Mouse (Mus musculus) cerebellum, adult 11-12 months (tissue): ENCODE data around the gene Olfr1459.

Source experiments
- DNase-seq: peaks from one replicate; pipeline ENCODE4 v3.0.0; 2022

The Olfr1459 gene

DNA sequence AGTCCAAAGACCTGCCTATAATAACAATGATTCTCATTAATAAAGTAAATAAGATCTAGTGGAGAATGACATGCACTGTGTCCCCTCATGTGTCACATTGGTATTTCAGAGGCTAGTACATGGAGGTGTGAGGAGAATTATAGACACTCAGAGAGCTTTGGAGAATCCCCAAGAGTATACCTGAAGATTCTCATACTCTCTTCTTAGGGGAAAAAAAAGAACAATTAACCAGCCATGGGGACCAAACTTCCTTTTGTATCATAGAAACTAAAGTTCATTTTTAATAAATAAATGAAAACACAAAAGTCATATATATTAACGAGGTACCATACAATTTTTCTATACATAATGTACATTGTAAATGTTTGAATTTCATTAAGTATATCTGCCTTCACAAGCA, at the start of gene Olfr1459:
Gene Olfr1459 (minus strand): TSS at position 101 of the 400 bp plus-strand sequence.
- DNase-seq = no peak

DNA sequence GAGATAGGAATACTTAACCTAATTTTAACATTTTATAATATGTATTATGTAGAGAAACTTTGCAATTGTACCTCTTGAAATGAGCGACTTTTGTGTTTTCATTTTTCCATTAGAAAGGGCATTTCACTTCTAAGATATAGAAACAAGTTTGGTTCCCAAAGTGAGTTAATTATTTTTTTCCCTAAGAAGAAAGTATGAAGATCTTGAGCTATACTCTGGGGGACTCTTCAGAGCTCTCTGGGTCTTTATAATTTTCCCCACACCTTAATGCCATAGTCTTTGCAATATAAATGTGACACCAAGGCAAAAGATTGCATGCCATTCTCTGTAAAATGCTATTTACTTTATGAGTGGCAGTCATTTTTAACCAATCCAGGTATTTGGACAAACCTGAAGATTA, 36.1 kb upstream of the Olfr1459 start, which contains the start of gene Olfr1462:
Gene Olfr1462 (plus strand): TSS at position 301 of the 400 bp plus-strand sequence.
- DNase-seq = no peak

DNA sequence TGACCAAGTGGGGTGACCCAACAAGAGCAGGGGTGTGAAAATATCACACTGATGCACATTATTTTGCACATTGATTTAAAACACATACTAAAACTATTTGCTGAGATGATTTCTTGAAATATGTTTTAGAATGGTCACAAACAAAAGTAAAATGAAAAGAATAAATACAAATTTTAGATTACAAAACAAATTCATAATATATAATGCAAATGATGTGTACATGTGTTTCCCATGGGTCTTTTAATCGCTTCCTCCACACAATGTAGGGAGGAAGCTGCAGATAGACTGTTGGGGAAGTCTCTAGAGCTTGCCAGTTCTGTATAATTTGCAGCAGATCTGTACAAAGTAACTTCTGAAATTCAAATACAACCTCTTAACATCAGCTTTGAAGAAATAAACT, 13.4 kb upstream of the Olfr1459 start, which contains the start of gene Olfr1461:
Gene Olfr1461 (plus strand): TSS at position 301 of the 400 bp plus-strand sequence.
- no peak for DNase-seq

DNA sequence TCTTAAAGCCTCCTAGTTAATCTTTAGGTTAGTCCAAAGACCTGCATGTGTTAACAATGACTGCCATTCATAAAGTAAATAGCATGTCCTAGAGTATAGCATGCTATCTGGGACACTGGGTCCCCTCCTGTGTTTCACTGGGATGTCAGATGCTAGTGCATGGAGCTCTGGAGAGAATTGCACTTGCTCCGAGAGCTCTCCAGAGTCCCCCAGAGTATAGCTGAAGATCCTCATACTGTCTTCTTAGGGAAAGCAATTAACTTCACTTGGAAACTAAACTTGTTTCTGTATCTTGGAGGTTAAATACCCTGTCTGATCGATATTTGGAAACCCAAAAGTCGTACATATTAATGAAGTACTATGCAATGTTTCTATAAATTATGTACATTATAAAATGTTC, 42.7 kb downstream of the Olfr1459 start, which contains the start of gene Olfr1458:
Gene Olfr1458 (minus strand): TSS at position 101 of the 400 bp plus-strand sequence.
- DNase-seq = no peak

DNA sequence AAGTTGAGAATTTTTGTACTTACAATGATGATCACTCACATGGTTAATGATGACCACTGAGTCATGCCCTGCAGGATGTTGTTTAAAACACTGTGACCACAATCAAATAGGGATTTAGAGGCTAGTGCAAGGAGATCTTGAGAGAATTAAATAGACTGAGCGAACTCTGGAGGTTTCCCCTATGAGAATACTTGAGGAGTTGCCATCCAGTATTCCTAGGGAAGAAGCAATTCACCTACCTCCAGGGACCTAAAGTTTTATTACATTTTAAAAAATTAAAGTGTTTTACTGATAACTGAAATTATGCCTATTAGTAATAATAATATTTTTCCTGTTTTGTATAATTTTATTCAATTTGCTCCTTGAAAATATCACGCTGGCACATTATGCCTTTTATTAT, 51.6 kb downstream of the Olfr1459 start, which contains the start of gene Olfr1457:
Gene Olfr1457 (minus strand): TSS at position 101 of the 400 bp plus-strand sequence.
- DNase-seq = no peak

DNA sequence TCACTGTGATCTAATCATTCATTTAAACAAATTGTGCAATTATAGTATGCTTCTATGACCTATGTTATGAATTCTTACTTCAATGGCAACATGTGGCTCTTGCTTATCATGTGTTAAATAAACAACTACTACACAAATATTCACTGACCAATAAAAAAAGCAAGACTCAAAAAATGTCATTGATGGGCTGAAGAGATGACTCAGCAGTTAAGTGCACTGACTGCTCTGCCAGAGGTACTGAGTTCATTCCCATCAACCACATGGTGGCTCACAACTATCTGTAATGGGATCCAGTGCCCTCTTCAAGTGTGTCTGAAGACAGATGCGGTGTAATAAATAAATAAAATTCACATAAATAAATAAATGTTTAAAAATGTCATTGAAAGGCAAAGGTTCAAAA, 55.4 kb downstream of the Olfr1459 start:
- DNase-seq = no peak
